Mouse (Mus musculus) forebrain, embryonic 14.5 days (tissue): ENCODE measurements around the gene Cox5b. TPM values are rescaled to one million over a fixed set of nuclear protein-coding genes. Genes with fewer than 3 reads are reported as not detected.

Source experiments
- ATAC-seq: fragments of 200-750 bp; cut with Nextera tagmentation; 2 replicates; pipeline ENCODE4 v1.8.0; 2017; ENCODE audit warnings: mild to moderate bottlenecking, moderate library complexity
- DNase-seq: peaks from one replicate; pipeline ENCODE4 v3.0.0-alpha.2; 2015; ENCODE audit warnings: low spot score
- H3K27ac ChIP-seq: fragments of 300-500 bp; sonication (generic); 2 replicates; pipeline ENCODE4 v1.5.1; 2014; ENCODE audit warnings: low read depth, mild to moderate bottlenecking, control low read depth, low read length, moderate library complexity
- H3K27me3 ChIP-seq: fragments of 300-500 bp; sonication (generic); replicated peaks from 2 replicates; pipeline ENCODE4 v1.6.1; 2014; ENCODE audit warnings: low read length, control low read depth, mixed read lengths; ENCODE audit not compliant: control insufficient read depth, insufficient read depth
- H3K36me3 ChIP-seq: fragments of 300-500 bp; sonication (generic); 2 replicates; pipeline ENCODE4 v1.6.1; 2014; ENCODE audit warnings: low read length, control low read depth; ENCODE audit not compliant: control insufficient read depth, insufficient read depth
- H3K4me1 ChIP-seq: fragments of 300-500 bp; sonication (generic); 2 replicates; pipeline ENCODE4 v1.6.1; 2014; ENCODE audit warnings: antibody characterized with exemption, low read length, control low read depth; ENCODE audit not compliant: control insufficient read depth, insufficient read depth
- H3K4me2 ChIP-seq: fragments of 300-500 bp; sonication (generic); 2 replicates; pipeline ENCODE4 v1.6.1; 2014; ENCODE audit warnings: mild to moderate bottlenecking, control low read depth, low read length
- H3K4me3 ChIP-seq: fragments of 300-500 bp; sonication (generic); 2 replicates; pipeline ENCODE4 v1.5.1; 2014; ENCODE audit warnings: low read depth, low read length, control low read depth
- H3K9ac ChIP-seq: fragments of 300-500 bp; sonication (generic); 2 replicates; pipeline ENCODE4 v1.6.1; 2014; ENCODE audit warnings: mild to moderate bottlenecking, low read length, control low read depth, moderate library complexity
- H3K9me3 ChIP-seq: fragments of 300-500 bp; sonication (generic); replicated peaks from 2 replicates; pipeline ENCODE4 v1.6.1; 2016; ENCODE audit warnings: low read length, control low read depth, mixed read lengths; ENCODE audit not compliant: control insufficient read depth
- WGBS: fragments of 180-500 bp; shearing (Covaris S2); extraction: QIAGEN DNeasy Blood & Tissue Kit; methylation state at CpG from one replicate; pipeline ENCODE4 v1.1.7; 2014; 5-methylcytosine and 5-hydroxymethylcytosine counted together
- polyA plus RNA-seq: library from polyadenylated mRNA; unstranded; fragments of >200 nt; fragmentation: Nextera tagmentation; extraction: Ambion mirVana; gene quantifications from 2 replicates; pipeline ENCODE4 v1.2.1, GENCODE M21; 2014

Cox5b gene
- polyA plus RNA-seq, 1 experiment from 2014 or later: 697 TPM

DNA sequence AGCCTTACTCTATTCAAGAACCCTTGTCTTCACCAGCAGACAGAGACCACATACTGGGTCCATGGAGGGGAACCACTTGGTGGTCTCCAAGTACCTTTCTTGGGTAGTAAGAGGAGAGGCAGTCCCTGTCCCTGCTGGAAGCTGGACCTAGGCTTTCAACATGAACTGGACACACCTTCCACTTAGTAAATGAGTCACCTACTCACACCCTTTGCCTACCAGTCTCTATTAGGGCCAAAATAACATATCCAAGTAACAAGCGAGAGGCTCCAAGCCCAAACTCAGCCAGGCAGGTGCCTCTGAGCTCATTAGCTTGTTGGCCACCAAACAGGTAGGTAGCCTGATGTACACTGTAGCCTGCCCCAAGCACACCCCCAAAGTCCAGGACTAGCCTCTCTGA, 17.4 kb downstream of the Cox5b start:
- DNase-seq: no peak
- ATAC-seq: no peak
- no peaks in the 10 kb centered on the region for H3K27me3 ChIP-seq
- H3K4me2 ChIP-seq: peak overlapping the region; percentile 68
- no peak overlapping the region for H3K27ac ChIP-seq
- peaks cover 12% of the 10 kb centered on the region for H3K4me1 ChIP-seq
- peak overlapping the region; percentile 96 for H3K9ac ChIP-seq
- no peaks in the 10 kb centered on the region for H3K9me3 ChIP-seq
- WGBS: 86% methylated on average over 1 of the region's 1 CpGs
- H3K4me3 ChIP-seq: peak overlapping the region; percentile 96
- peaks cover 36% of the 10 kb centered on the region for H3K36me3 ChIP-seq

DNA sequence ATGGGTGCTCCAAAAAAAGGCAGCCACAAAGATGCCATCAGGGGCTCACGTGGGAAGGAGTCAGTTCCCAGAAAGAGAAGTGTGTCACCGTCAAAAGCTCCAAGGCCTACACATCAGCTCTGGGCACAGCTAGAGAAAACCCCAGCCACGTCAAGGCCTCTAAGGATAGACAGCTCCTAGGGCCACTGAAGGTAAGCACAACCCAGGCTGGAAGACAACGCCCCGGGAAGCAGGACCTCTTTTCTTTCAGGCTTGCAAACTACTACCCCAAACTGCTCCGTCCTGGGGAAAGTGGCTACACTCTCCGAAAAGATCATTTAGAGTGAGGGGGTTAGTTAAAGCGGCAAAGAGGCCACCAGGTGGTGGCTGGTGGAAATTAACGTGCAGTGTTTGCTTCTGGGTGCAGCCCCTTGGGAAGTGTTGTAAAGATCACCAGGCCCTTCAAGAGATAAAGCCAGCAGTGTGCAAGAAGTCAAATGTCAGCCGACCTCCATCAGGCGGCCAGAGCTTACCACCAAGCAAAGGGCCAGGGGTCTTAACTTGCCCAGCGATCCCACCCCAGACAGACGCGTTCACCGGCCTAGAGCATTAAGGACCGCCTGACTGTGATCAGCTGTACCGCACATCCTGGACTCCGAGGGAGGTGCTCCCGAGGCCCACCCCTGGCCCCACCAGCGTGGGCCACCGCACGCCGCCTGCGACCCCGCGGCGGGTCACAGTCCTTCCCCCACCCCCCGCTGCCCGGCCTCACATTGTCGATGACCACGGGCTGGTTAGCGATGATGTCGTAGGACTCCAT, 18.0 kb downstream of the Cox5b start:
- peaks cover 12% of the 10 kb centered on the region for H3K4me1 ChIP-seq
- ATAC-seq (peak; percentile 65), DNase-seq (peak; percentile 53)
- no peaks in the 10 kb centered on the region for H3K27me3 ChIP-seq
- peak overlapping the region; percentile 70; the same call in 1 of the 2 replicates for H3K27ac ChIP-seq
- H3K9me3 ChIP-seq: no peaks in the 10 kb centered on the region
- WGBS: under 1% methylated on average over 33 of the region's 33 CpGs
- H3K36me3 ChIP-seq: peaks cover 29% of the 10 kb centered on the region
- H3K4me3 ChIP-seq: peak overlapping the region; percentile 96
- H3K9ac ChIP-seq: peak overlapping the region; percentile 96
- H3K4me2 ChIP-seq: peak overlapping the region; percentile 68

DNA sequence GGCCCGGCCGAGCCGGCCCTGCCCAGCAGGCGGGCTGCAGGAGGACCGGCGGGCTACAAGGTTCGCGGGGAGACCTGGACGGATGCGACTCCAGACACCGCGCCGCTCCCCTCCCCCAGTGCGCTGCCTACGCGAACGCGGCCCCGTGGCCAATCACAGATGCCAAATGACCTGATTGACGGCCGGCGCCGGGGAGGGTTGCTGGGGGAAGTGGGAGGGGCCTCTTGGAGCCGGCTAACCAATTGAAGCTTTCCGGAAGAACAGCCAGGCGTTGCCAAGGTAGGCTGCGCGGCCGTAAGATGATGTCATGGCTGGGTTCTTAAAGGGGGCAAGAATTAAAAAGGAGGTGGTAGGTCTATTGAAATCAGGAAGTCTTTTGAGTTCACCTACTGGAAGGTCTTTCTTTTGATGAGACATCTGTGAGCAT, 18.6 kb downstream of the Cox5b start, which contains the start of gene 4933424G06Rik:
TSS of gene 4933424G06Rik (plus strand) at position 296 of the 427 bp plus-strand sequence.
- under 1% methylated on average over 29 of the region's 29 CpGs for WGBS

DNA sequence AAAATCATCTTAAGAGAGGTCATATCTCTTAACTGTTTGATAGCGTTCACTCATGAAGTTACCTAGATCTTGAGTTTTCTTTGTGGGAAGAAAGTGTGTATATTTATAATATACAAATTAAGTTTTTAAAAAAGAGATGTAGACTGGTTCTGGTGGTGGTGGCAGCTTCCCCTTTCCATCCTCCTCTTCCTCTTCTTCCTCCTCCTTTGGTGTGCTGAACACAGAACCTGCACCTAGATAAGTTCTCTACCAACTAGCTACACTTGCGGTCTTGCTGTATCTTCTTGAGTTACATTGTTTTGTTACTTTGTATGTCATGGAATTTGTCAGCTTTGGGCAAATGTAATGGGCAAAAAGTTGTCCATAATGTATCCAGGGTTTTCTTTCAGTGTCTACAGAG, 19.9 kb downstream of the Cox5b start:
- Histone ChIP-seq H3K9ac (no peak overlapping the region), H3K36me3 (peaks cover 11% of the 10 kb centered on the region), H3K4me3 (no peak overlapping the region), H3K9me3 (no peaks in the 10 kb centered on the region), H3K27me3 (no peaks in the 10 kb centered on the region), H3K4me2 (no peak overlapping the region), H3K4me1 (peaks cover 12% of the 10 kb centered on the region), H3K27ac (no peak overlapping the region)
- ATAC-seq (no peak), DNase-seq (no peak)
- 96% methylated on average over 2 of the region's 2 CpGs for WGBS

More for the DNA sequence above, 18.6 kb downstream of the Cox5b start, which contains the start of gene 4933424G06Rik:
- H3K4me3 ChIP-seq: peak within 1 kb of the TSS; percentile 96
- peak within 1 kb of the TSS; percentile 68 for H3K4me2 ChIP-seq
- peaks cover 23% of the 10 kb centered on the region for H3K36me3 ChIP-seq
- peak; percentile 99 for ATAC-seq
- H3K9ac ChIP-seq: peak within 1 kb of the TSS; percentile 96
- no peaks in the 10 kb centered on the region for H3K27me3 ChIP-seq
- no peaks in the 10 kb centered on the region for H3K9me3 ChIP-seq
- H3K4me1 ChIP-seq: peaks cover 12% of the 10 kb centered on the region
- DNase-seq: peak; percentile 99
- H3K27ac ChIP-seq: peak within 1 kb of the TSS; percentile 70; the same call in 1 of the 2 replicates

DNA sequence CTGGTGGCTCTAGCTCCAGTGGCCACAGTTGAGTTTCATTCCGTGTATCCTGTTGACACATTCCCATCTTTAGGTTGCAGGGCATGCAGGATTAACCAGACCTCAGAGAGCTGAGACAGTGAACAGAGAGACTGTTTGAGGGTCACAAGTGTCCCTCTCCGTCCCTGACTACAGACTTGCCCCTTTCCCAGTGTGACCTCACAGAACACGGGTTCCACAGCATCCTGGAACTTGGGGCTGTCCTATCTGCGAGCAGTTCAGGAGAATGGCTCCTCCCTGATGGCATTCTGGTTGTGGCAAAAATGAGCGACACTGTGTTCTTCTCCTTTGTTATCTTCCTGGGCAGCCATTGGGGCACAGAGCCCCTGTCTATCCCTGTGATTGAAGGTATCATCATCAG, 23.1 kb downstream of the Cox5b start, which contains the start of gene Actr1b:
TSS of gene Actr1b (minus strand) at position 112 of the 400 bp plus-strand sequence.
- DNase-seq (no peak), ATAC-seq (no peak)
- peaks cover 2% of the 10 kb centered on the region; the same call in 1 of the 2 replicates for H3K4me1 ChIP-seq
- H3K27ac ChIP-seq: no peak within 1 kb of the TSS
- H3K4me3 ChIP-seq: no peak within 1 kb of the TSS
- H3K36me3 ChIP-seq: no peaks in the 10 kb centered on the region
- H3K4me2 ChIP-seq: no peak within 1 kb of the TSS
- WGBS: 83% methylated on average over 5 of the region's 5 CpGs
- H3K9ac ChIP-seq: no peak within 1 kb of the TSS
- H3K27me3 ChIP-seq: no peaks in the 10 kb centered on the region
- H3K9me3 ChIP-seq: no peaks in the 10 kb centered on the region

DNA sequence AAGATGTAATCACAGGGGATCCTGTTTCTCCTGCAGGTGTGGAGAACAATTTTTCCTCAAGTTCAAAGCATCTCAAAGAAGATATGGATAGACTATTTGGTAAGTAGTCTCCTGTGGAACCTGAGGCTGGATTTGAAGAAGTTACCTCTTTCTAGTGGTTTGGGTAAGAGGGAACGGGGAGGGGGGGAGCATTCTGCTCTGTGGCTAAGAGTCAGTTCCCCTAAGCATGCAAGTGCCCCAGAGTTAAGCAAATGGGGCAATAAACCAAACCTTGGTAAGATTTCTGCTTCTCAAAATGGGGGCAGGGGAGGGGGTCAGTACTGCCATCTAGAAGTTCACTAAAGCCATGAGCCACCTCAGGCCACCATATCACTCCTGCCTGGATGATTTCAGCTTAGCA, 27.5 kb downstream of the Cox5b start:
- no peak overlapping the region for H3K9ac ChIP-seq
- WGBS: 80% methylated on average over 1 of the region's 1 CpGs
- H3K27ac ChIP-seq: no peak overlapping the region
- H3K27me3 ChIP-seq: no peaks in the 10 kb centered on the region
- H3K9me3 ChIP-seq: no peaks in the 10 kb centered on the region
- no peak overlapping the region for H3K4me3 ChIP-seq
- H3K4me2 ChIP-seq: no peak overlapping the region
- no peak for ATAC-seq
- no peaks in the 10 kb centered on the region for H3K36me3 ChIP-seq
- no peaks in the 10 kb centered on the region for H3K4me1 ChIP-seq
- no peak for DNase-seq

DNA sequence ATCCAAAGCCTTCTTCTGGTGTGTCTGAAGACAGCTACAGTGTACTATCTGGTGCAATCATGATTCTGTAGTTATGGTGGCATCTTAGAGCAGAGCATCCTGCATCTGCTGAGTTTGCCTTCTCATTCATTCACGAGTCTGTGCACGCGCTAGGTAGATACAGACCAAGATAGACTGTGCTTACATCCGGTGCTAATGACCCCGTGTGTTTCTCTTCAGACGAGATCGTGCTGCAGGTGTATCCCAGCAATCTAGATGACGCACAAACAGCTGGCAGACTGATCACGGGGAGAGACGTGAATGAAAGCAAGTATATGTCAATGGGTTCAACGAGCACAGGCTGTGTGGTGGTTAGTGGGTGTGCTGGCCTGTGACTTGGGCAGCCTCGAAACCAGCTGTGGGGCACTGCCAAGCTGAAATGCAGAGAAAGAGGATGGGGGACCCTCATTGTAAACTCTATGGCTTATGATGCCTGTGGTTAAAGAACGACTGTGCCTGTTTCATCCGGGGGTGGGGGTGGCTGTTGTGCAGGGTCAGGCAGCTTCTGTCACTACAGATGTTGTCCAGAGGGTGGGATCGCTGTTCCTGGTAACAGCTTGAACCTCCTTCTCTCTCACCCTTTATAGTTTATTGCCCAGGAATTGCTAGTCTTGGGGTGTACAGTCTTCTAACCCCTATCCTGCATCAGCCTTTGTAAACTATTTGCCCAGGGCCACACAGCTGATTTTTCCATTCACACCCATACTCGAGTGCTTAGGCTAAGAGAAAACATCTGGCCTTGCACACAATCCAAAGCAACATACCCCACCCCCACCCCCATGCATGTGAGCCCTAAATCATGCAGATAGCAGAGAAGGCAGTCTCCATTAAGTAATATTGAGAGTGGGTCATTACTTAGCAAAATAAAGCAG, 32.2 kb downstream of the Cox5b start:
- DNase-seq: no peak
- H3K4me3 ChIP-seq: no peak overlapping the region
- no peaks in the 10 kb centered on the region for H3K36me3 ChIP-seq
- no peaks in the 10 kb centered on the region for H3K27me3 ChIP-seq
- H3K27ac ChIP-seq: no peak overlapping the region
- no peak overlapping the region for H3K9ac ChIP-seq
- H3K4me2 ChIP-seq: no peak overlapping the region
- no peaks in the 10 kb centered on the region for H3K4me1 ChIP-seq
- 74% methylated on average over 16 of the region's 16 CpGs for WGBS
- ATAC-seq: no peak
- H3K9me3 ChIP-seq: no peaks in the 10 kb centered on the region

DNA sequence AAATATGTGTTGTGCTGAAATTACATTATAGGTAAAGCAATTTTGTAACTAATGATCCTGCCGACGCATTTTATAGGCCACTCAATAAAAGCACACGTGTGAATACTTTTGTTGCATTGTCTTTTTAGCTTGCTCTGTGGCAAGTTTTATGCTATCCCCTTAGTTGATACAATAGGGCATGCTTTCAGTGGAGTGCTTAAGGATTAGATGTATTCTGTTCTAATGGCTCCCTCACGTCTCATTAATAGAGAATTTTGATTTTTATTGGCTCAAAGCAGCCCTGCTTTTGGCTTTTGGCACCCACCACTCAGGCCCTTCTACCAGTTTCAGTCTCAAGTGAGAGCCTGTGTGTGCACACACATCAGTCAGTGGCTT, 32.8 kb downstream of the Cox5b start:
- Histone ChIP-seq H3K9ac (no peak overlapping the region), H3K27me3 (no peaks in the 10 kb centered on the region), H3K27ac (no peak overlapping the region), H3K36me3 (no peaks in the 10 kb centered on the region), H3K4me1 (no peaks in the 10 kb centered on the region), H3K4me3 (no peak overlapping the region), H3K9me3 (no peaks in the 10 kb centered on the region), H3K4me2 (no peak overlapping the region)
- ATAC-seq (no peak), DNase-seq (no peak)
- 41% methylated on average over 4 of the region's 4 CpGs for WGBS
